Comparison of ENCODE assay signal across 14 mouse cellular contexts in genomic region chr1:22254278-22254677, GRCm38 (mm10).
"Had no signal": no experiment of that assay in that cellular context is flagged by ENCODE, and none has a peak within 500 bp of the region (broad histone marks: within the 10 kb centered on the region; RNA-seq: fewer than 3 reads in every experiment).

No protein-coding gene starts in this region.

- H3K4me3 ChIP-seq: kidney, embryonic 15.5 days; limb, embryonic 13.5 days had no signal

- H3K4me2 ChIP-seq: kidney, embryonic 15.5 days; limb, embryonic 13.5 days had no signal

- H3K9me3 ChIP-seq: kidney, embryonic 15.5 days; limb, embryonic 13.5 days had no signal

- H3K4me1 ChIP-seq: kidney, embryonic 15.5 days had no signal

- H3K9ac ChIP-seq: kidney, embryonic 15.5 days; limb, embryonic 13.5 days; liver, embryonic 14.5 days had no signal

- H3K27me3 ChIP-seq: kidney, embryonic 15.5 days had no signal

- H3K27ac ChIP-seq: kidney, embryonic 15.5 days; limb, embryonic 13.5 days; liver, embryonic 14.5 days; macrophage had no signal

- H3K36me3 ChIP-seq: kidney, embryonic 15.5 days; limb, embryonic 13.5 days had no signal

- DNase-seq: kidney, adult 2 months; kidney, postnatal 14 days; left cerebral cortex, postnatal 4 days; lung, adult 2 months; lung, postnatal 10 days; midbrain, embryonic 14.5 days; right cerebral cortex, postnatal 4 days; spleen, adult 18-20 months; thymus, adult 18-20 months; thymus, postnatal 14 days had no signal
